Mouse (Mus musculus) erythroblast, adult 5-6 weeks (primary cell): ENCODE results near the gene Col5a2. TPM values are rescaled to one million over a fixed set of nuclear protein-coding genes. Genes with fewer than 3 reads are reported as not detected.
"Not testable (repeated sequence)": the region's sequence is repeated elsewhere in the genome, so short reads cannot be mapped to it uniquely, and the experiment has no call there.

Experiments used
- ATAC-seq: replicated peaks from 2 replicates; pipeline ENCODE4 v1.8.0; 2016; ENCODE audit warnings: moderate number of reproducible peaks, mild to moderate bottlenecking, moderate TSS enrichment, inconsistent platforms; ENCODE audit not compliant: poor library complexity, low FRiP score, severe bottlenecking
- total RNA-seq, 2 experiments: library from RNA; stranded (forward) in 1 of 2; stranded (reverse) in 1 of 2; fragments of 150-400 nt in 1 of 2; fragments of 200-764, 138-1000 nt in 1 of 2; gene quantifications; 2 replicates each; pipeline versions ENCODE4 v1.2.3 to v1.2.4; 2015 to 2017; ENCODE audit warnings: low replicate concordance in 2 of 2

Col5a2 gene
- total RNA-seq (2015; ENCODE audit: low replicate concordance) (0.21 TPM in 1 of 2 replicates, not detected in the other), total RNA-seq (2017; ENCODE audit: low replicate concordance) (0.17 TPM in 1 of 2 replicates, not detected in the other)

DNA sequence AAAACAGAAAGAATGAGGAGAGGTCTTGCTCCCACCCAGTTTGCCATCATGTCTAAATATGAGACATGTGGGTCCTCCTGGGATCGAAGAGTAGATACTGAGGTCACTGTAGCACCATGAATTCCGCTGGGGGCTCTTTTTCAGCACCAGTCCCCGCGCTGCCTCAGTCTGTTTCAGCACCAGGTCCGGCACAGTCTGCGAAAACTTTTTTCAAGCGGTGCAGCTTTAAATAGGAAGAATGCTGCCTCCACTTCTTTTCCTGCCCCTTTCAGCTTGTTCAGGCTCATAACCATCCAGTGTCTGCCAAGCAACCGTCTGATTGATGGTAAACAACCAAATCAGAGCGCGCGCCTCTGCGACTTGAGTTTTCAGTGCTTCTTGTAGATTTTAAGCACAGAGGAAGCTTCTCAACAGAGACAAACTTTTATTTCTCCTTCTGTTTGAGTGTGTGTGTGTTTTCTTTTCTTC, at the start of gene Col5a2:
Gene Col5a2, minus strand, starts transcription at position 418 of the 468 bp plus-strand sequence.
- no peak for ATAC-seq

DNA sequence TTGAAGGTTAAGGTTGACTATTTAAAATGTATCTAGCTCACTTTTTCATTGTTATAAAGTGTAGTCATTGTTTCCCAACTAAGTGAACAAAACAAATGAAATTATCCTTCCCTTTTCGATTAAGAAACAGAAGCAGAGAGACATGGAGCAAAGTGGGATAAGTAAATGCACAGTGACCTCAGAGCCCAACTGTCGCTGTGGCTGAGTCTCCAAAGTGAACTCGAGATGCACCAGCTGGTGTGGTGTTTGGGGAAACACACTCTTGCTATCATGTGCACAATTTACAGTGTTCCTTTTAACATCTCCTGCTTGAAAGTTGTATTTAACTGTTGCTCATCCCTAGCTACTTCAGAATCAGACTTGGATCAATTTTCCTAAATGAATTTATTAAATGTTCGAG, 47.4 kb upstream of the Col5a2 start:
- no peak for ATAC-seq

DNA sequence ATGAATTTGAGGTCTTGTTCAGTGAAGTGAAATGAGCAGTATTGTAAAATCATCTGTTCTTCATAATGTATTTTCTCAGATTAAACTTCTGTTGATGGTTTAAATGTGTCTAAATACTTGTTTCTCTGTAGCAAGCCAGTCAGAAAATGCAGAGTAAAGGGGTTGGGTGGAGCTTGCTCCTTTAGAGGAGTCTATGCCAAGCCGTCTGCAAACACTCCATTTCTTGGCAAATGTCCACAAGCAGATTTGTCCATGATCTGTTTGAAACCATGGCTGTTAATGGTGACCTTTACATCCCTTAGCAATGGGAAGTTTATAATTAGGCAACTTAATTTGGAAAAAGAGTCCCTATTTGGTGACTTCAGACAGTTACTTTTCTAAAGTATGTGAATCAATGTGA, 38.8 kb upstream of the Col5a2 start:
- no peak for ATAC-seq

DNA sequence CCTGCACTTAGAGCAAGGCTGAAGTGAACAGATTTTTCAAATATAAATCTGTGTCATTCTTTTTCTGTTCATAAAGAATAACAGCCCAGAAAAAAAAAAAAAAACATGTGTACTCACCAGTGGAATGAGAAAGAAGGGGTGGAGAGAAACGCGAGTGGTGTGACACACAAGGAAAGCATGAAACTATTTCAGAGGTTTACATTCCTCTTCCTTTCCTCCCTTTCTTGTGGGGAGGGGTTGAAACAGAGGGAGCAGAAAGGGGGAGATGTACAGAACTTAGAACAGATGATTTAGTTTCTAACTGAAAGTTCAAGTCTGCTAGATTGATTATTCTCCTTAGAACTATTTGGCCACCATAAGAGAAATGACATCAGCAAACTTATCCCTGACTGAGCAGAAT, 38.1 kb upstream of the Col5a2 start:
- ATAC-seq: no peak

DNA sequence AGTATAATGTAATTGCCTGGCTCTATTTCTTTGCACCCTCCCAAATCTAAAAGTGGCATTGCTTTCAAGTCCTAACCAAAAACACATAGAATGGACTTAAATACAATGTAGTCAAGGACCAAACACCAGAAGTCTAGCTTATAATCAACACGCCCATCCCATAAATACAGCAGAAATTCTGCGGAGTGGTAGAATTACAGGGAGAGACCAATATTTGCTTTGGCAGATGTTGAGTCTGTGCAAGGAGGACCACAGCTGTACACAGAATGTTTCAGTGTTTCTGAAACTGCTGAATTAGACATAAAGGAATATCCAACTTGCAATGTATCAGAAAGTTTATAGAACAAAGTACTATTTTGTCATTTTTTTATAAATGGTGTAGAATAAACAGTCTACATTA, 28.4 kb upstream of the Col5a2 start:
- no peak for ATAC-seq

DNA sequence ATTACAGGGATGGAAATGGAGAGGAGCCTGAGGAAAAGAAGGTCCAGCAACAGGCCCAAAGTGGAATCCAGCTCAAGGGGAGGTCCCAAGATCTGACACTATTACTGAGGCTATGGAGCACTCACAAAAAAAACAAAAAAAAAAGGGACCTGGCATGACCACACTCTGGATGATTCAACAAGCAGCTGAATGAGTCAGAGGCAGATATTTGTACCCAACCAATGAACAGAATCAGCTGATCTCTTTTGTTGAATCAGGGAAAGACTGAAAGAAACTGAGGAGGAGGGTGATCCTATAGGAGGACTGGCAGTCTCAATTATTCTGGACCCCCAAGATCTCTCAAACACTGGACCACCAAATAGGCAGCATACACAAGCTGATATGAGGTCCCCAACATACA, 24.4 kb upstream of the Col5a2 start:
- ATAC-seq: not testable (repeated sequence)

DNA sequence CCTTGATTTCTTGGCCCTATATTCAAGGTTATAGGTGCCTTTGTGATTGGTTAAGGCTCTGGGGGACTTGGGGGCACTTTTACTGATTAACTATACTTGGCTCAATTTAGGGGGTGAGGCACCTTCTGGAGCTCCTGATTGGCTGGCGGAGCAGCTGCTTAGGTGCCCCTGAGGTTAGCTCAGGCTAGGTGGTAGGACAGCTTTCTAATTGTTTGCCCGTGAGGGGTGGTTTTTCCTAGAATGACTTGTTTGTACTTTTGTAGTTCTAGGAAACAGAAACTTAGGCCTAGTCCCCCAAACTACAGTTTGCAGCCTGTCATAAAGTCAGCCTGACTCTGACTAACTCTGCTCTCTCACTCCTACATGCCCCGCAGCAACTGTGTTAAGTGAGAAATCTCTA, 20.5 kb upstream of the Col5a2 start:
- ATAC-seq: no peak

DNA sequence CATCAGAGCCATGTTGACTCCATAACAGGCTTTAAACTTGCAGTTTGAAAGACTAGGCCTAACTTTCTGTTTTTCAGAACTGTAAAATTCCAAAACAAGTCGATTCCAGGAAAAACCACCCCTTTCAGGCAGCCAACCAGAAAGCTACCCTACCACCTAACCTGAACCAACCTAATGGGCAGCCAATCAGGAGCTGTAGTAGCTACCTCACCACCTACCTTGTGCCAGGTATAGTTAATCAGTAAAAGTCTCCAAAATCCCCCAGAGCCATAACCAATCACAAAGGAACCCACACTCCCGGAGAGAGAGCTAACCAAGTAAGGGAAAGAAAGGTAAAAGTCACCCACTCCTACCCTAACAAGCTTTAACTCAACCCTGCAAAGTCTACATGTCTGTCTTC, 18.4 kb upstream of the Col5a2 start:
- no peak for ATAC-seq

DNA sequence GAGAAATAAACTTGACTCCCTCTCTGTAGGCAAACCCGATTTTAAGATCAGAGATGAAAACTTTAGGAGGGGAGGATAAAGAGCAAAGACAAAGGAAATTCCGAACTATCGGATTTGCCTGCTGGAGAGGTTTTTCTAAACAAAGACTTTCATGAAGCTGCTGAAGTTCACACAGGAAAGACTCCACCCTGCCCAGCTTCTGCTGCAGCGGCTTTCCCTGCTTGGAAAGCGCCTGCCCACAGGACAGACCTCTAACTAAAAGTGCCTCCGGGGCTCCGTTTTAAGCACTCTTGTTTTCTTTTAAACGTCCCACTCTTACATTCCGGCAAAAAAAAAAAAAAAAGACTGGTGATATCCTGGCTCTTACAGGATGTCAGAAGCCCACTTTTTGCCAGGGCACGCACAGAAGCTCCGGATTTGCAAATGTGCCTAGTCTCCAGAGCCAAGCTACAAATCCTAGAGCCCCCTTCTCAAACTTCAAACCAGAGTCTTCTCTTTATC, 791 bp downstream of the Col5a2 start:
- ATAC-seq: no peak

DNA sequence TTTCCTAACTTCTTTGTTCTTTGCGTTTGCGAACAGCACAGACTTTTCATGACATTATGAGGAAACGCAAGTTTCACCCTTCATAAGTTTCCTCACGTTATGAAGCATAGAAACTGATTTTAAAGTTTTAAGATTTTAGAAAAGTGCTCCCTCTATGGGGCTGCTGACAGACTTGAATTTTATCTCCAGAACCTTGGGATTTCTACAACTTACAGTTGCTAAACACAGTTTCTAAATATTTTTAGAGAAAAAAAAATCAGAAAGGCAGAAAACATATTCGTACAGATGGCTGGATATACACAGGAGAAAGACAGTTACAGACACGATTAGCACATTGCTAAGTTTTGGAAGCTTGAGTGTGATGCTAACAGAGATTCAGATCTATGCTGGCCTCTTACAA, 1.6 kb downstream of the Col5a2 start:
- no peak for ATAC-seq

DNA sequence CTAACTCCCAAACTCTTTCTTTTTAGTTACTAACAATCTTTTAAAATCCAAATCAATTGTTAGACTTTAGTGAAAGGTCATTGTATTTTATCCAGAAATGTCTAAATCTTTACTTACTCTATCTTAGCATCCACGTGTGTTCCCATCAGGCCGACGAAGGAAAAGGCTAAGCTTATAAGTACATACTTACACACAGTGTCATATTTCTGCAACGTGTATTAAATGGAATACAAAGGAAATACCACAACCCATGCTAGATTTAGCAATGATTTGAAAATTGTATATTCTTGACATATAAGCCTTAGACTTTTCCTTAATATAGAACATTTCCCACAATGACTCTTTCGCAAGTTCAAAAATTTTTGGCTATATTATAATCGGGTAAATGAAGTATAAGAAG, 2.6 kb downstream of the Col5a2 start:
- ATAC-seq: no peak

DNA sequence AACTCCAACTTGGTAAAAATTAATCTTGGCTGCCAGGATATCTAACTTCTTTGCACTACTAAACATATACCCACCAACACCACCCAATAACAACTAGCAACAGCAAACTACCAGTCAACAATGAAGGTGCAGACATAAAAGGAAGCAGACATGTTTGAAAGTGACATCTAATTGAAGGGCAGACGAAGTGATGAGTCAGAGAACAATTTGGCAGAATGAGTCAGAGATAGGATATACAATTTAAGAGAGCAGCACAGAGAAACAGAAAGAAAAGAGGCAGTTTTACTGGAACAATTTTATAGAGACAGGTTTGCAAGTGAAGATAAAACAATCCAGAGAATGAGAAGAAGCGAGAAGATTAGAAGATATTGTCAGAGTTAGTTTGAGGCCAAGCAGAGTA, 8.1 kb downstream of the Col5a2 start:
- no peak for ATAC-seq

DNA sequence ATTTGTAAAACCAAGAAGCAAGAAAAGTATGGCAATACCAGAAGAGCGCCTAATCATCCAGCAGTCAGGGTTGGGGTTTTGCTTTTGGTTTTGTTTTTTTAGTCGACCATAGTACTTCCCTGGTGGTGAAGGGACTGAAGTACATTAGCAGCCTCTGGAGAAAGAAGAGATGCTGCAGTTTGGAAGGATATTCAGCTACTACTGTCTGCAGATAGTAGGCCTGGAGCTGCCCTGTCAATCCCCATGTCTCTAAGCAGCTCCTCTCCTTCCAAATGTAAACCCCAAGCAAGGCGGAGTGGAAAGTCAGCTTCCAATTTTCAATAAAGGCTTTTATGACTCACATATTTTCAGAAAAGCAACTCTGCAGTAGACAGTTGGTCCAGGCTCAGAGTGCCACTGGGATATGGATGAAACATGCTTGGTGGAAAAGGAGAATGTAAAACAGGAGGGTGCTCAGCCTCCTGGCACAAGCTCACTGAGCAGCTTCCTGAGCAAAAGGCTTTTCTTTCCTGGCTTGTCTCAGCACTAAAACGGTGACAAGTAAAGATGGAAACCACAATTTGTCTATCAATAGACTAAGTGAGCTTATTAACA, 10.9 kb downstream of the Col5a2 start:
- ATAC-seq: no peak

DNA sequence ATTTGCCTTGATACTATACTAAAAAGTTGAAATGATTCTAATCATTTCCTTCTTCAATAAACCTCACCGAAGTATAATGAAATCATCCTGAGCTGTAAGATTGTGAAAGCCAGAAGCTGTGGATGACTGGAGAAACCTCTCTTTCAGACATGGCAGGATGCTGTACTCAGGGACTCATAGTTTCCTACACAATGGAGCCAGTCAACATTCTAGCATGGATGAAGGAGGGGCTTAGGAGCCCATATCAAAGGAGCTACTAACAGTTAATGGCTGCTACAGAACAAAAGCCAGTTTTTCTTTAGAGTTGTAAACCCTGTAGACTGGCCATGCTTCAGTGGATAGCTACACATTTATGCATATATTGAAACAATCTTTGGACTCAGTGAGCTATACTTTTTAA, 12.6 kb downstream of the Col5a2 start:
- no peak for ATAC-seq

DNA sequence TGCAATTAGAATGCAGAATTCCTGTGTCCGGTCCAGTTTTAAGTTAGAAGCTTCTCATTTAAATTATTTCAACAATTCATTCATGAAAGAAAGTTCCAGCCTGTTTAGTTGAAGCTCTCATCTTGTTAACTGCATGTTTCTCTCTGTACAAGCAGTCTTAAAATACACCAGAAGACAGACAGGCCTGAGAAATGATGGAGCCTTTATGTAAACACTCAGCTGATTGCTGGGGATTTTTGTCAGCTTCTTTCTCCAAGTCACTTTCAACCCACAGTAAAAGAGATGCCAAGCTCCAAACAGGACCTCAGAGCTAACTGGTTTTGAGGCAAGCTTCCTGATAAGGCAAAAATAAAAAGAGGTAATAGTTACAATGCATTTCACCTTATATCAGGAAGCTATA, 14.8 kb downstream of the Col5a2 start:
- ATAC-seq: no peak

DNA sequence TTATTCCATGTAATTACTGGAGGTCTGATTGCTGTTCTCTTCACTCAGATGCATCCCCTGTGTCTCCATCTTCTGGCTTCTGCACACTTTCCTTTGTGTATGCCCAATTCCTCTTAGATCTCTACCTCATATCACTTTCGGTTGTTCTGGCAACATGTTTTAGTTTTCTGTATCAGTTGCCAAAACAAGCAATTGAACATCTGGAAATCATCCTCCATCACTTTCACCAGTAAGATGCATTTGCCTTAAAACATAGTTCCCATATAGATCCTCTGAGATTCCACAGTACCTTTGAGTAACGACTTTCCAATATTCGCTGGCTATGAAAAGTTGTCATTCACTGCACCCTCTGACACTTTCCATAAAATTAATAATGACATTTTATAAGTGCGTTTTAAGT, 20.1 kb downstream of the Col5a2 start:
- ATAC-seq: no peak

DNA sequence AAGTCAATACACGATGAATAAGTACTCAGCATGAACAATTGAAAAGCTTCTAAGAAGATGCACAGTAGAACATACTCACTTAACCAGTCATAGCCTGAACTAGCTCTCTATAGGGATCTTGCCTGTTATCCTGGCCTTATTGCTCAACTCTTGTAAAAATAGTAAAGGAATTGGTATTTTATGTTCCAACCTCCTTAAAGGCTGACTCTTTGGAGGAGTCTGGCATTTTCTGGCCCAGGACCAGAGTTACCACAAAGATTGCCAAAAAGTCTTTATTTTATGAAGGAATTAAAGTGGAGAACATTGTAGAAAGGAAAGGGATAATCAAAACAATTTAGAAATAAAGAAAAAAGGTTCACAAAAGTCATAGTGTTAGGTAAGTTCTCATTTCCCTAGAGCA, 21.2 kb downstream of the Col5a2 start:
- no peak for ATAC-seq

DNA sequence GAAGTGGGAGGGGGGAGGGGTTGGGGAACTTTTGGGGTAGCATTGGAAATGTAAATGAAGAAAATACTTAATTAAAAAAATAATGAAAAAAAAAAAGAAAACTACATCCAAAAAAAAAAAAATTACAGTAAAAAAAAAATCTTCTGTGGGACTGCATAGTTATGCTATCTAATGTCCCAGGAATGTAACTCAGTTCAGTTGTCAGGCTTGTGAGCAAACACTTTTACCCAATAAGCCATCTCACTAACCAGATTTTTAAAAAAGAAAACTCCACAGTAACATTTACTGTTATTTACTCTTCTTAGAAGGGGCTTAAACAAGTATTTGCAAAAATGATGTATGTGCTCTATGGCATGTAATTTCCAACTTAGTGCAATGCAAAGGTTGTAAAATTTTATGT, 24.0 kb downstream of the Col5a2 start:
- no peak for ATAC-seq

DNA sequence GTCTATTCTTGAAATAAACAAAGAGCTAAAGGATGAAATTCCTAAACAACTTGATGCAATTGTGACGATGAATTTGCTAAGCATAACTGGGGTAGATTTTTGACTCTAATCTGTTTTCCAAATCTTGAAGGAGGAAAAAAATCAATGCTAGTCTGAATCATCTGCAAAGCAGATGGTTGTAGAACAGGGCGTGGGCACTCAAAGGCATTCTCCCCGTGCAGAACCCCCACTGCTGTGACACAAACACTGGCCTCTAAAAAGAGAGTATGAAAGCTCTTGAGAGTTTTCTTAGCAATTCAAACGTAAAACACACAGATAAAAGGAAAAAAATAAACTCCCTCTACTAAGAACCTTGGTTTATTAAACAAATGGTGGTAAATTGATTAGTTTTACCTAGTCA, 30.3 kb downstream of the Col5a2 start:
- no peak for ATAC-seq

DNA sequence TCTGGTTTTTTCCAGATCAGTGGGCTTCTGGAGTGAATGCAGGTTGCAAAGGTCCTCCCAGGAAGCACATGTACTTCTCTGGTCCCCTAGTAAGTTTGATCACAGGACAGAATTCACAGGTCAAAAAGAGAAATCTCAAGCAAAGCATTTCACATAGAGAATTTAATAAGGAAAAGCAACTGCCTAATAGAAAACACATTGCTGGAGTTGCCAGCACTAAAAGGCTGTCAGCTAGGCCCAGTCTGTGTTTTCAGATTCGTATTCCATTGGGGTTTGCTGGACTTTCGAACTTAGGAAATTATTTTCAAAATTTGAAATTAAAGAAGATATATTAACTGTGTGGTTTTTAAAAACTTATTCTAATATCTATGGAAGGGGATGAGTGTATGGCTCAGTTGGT, 42.3 kb downstream of the Col5a2 start:
- ATAC-seq: no peak

DNA sequence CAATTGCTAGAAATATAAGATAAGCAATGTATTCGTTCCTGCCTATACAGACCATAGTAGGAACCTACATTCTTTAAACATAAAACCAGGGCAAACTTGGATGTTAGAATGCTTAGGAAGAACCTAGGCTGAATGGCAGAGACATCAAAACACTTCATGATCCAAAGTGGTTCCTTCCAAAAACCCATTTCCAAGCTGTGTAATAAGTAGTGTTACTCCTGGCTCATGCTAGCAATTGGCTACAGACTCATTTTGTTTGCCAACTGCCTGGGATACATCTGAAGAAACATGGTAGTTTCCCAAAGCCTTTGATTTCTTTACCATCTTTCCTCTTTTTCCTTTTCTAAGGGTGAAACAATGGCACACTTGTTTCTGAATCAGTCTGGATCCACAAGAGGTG, 47.3 kb downstream of the Col5a2 start:
- no peak for ATAC-seq

DNA sequence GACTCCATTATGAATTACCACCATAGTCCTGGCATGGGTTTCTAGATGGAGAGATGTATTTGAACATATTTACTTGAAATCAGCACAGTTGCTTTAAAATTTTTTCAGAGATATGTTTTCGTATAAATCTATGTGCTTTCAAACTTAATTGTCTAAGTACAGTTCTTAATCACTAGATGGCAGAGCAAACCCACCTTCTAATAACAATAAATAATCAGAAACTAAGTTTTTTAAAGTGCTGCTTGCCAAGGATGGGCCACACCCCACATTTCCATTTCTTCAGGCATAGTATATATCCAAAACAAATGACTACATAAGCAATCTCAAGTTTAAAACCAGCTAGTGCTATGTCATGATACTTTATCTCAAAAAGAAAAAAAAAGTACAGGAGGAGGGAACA, 54.2 kb downstream of the Col5a2 start:
- ATAC-seq: no peak
